Mouse (Mus musculus): ENCODE results near the gene Ccdc93.

Ccdc93 gene

GRCm38 (mm10) chr1:121511966-121512365, 81.1 kb downstream of the Ccdc93 start:
- no peak for DNase-seq (ENCODE audit: low spot score in 2 of 2)

DNA sequence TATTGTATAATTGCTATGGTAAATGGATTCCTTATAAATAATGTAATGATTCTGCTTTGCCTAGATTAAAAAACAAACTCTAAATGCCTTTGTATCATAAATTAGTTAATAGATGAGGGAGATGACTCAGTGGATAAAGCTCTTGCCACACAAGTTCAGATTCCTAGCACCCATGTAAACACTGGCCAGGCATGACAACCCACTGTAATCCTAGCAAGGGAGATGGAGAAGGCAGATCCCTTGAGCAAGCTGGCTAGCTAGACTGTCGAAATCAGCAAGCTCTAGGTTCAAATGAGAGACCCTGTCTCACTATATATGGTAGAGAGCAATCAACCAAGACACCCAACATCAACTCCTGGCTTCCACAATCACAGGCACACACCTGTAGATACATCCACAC, 87.8 kb downstream of the Ccdc93 start:
- DNase-seq (ENCODE audit: low spot score in 2 of 2): no peak

GRCm38 (mm10) chr1:121527061-121527460, 96.2 kb downstream of the Ccdc93 start:
- no peak for DNase-seq (ENCODE audit: low spot score in 2 of 2)

DNA sequence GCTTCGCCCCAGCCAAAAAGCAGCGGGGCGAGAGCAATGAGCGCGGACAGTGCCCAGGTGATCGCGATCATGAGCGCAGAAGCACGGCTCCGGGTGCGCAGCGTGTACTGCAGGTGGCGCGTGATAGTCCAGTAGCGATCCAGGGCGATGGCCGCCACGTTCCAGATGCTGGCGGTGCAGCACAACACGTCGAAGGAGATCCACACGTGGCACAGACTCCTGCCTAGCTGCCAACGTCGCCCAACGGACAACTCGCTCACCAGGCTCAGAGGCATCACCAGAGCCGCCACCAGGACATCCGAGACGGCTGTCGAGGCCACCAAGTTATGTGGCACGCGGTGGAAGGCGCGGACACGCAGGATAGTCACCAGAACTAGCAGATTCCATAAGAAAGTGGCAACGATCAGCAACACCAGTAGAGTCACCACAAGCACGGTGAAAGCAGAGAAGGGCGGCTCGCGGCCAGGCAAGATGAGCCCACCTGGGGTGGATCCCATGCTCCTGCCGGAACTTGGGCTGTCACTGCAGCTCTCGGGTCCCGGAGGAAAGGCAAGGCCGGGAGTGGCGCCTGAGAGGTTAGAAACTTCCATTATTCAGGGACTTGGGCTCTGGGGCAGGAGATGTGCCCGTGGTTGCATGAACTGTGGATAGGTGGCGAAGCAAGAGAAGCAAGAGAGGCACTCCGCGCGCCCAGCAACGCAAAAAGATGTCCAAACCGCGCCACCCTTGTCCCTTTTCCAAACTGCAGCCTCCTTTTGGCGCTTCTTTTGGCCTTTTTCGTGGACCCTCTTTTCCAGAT, 97.0 kb downstream of the Ccdc93 start:
- DNase-seq (ENCODE audit: low spot score in 2 of 2): no peak

DNA sequence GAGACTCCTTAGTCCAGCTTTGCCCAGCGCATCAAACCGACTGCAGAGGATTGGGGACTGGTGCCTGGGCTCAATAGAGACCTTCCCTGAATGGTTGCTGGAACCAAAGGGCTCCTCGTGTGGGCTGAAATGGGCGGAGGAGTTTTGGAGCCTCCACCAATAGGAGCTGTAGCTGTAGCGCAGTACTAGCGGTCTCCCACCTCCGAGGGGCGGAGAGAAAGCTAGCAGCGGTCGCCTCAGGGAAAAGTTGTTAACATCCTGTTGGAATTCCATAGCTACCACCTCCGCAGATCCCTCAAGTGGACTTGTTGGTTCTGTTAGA, 97.5 kb downstream of the Ccdc93 start, which contains the start of gene Htr5b:
Gene Htr5b, minus strand, starts transcription at position 67 of the 322 bp plus-strand sequence.
- no peak for DNase-seq (ENCODE audit: low spot score in 2 of 2)

GRCm38 (mm10) chr1:121529286-121529685, 98.4 kb downstream of the Ccdc93 start:
- no peak for DNase-seq (ENCODE audit: low spot score in 2 of 2)

DNA sequence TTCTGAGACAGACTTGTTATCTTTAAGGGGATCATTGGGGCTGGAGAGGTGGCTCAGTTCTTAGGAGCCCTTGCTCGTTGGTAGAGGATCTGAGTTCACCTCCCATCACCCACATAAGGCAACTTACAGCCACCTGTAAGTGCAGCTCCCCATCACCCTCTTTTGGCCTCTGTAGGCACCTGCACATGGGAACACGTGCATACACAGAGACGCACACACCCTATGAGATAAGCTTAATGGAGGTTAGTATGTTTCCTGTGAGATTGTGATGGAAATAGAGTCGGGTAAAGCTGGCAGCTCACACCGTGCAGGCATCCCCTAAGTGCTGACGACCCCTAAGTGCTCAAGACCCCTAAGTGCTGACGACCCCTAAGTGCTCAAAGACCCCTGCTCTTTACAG, 100.6 kb downstream of the Ccdc93 start:
- no peak for DNase-seq (ENCODE audit: low spot score in 2 of 2)

GRCm38 (mm10) chr1:121540361-121540760, 109.5 kb downstream of the Ccdc93 start:
- DNase-seq (ENCODE audit: low spot score in 2 of 2): no peak

DNA sequence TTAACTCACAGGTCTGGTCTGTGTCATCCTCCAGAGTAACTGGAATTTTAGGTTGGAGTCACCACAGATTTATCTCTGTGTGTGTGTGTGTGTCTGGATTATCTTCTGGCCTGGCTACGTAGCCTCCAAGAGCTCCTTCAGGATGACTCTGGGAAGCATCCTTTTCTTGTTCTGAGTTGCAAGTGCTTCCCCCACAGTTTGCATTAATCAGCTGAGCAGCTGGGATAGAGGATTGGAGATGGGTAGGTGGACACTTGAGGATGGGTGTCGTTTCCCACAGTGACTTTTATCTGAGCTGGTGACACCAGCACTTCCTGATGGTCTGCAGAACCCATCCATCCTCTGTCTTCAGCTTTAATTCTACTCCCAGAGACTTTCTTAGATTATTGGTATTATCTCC, 116.0 kb downstream of the Ccdc93 start:
- DNase-seq (ENCODE audit: low spot score in 2 of 2): no peak

DNA sequence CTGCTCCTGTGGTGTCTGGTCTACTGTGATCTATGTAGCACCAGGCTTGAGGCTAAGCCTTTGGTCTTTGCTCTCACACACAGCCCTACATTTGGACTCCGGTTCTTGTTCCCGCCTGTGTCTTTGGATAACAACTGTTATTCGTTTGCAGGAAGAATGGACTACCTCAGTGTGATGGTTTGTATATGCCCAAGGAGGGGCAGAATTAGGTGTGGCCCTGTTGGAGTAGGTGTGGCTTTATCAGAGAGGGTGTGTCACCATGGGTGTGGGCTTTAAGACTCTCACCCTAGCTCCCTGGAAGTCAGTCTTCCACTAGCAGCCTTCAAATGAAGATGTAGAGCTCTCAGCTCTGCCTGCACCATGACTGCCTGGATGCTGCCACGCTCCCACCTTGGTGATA, 117.8 kb downstream of the Ccdc93 start:
- DNase-seq (ENCODE audit: low spot score in 2 of 2): no peak

- DNase-seq (ENCODE audit: low spot score in 2 of 2): no peak
Measured at GRCm38 (mm10) chr1:121549456-121549855, 118.6 kb downstream of the Ccdc93 start.

DNA sequence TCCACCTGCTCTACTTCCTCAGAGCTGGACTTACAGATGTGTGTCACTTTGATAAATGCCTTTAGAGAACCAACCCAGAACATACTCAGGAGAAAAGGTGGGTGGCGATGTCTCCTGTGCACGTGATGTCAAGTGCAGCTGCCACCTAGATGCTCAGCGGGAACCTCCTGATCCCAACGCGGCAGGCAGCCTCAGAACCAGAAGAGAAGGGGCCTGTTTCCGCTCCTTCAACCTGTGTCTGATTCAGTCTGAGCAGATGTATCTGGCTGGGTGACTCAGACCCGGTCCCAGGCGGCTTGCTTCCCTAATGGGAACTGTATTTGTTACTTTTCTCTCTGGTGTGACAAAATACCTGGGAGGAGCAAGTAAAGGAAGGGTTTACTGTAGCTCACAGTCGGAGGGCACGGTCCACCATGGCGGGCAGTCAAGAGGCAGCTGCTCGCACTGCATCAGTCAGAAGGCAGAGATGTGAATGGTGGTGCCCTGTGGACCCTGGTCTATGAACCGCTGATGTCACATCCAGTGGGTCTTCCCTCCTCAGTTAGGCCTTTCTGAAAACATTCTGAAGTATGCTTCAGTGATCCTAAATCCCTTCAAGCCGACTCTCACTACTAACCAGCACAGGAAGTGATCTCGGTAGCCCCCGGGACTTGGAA, 120.1 kb downstream of the Ccdc93 start:
- DNase-seq (ENCODE audit: low spot score in 2 of 2): no peak

DNA sequence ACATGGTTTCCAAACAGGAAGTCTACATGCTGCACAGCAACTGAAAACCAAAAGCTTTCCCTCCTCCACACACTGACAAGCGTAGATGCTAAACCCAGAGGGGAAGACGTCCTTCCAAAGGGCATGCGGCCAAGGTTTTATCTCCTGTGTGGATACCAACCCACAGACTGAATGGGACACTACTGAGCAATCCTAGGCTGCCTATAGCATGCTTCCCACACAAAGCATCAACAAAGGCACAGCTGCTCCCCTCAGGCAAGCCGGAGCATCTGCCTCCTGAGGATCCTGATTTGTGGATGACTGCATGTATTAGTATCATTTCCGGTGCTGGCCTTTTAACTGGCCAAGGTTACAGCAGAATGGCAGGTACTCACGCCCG, 120.6 kb downstream of the Ccdc93 start:
- DNase-seq (ENCODE audit: low spot score in 2 of 2): no peak
